Comparison of ENCODE assay signal across 32 mouse cellular contexts in the genomic region with DNA sequence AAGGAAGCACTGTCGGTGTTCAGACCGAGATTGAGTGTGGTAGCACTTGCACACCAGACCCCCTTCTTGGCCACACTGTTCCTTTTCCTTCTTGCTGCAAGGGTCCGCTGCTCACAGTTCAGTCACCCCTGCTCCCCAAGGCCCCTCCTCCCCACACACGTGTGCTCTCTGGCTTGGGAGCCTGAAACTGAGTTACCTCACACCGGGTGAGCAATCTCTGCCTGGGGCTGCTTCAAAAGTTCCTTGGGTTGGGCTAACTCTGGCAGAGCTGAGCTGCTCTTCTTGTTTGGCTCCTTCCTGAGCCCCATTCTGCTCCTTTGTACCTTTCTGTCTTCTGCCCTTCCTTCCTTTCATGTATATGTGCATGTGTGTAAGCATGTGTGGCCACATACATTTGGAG. TPM values are rescaled to one million over a fixed set of nuclear protein-coding genes. Genes with fewer than 3 reads are reported as not detected.
DNase-seq lines count a peak whose midpoint lies in the region; ATAC-seq and TF ChIP-seq lines count a peak whose summit lies in the region.
"Had no signal": no experiment of that assay in that cellular context is flagged by ENCODE, and none has a peak within 500 bp of the region (broad histone marks: within the 10 kb centered on the region; RNA-seq: fewer than 3 reads in every experiment).

No protein-coding gene starts in this region.

- H3K9ac ChIP-seq in hindbrain, embryonic 13.5 days: no peak overlapping the region
- no peak overlapping the region for H3K9ac ChIP-seq in limb, embryonic 15.5 days
- no peak overlapping the region for H3K9ac ChIP-seq in stomach, embryonic 15.5 days
- H3K9ac ChIP-seq: forebrain, embryonic 15.5 days; heart, embryonic 15.5 days; hindbrain, embryonic 12.5 days; liver, embryonic 14.5 days; midbrain, embryonic 15.5 days had no signal

- DNase-seq in hindbrain, embryonic 10.5 days (ENCODE audit: low spot score): no peak
- DNase-seq in limb, embryonic 10.5 days (ENCODE audit: low spot score): no peak
- peak; percentile 33 for DNase-seq in NIH3T3 (ENCODE audit: low read depth)
- DNase-seq in left cerebral cortex, adult 2 months (ENCODE audit: extremely low spot score in 1 of 2, low spot score in 2 of 2): no peak
- DNase-seq: adrenal gland, postnatal 25 days; cerebellum, adult 11-12 months; cerebellum, adult 9-11 months; embryo, embryonic 11 days; gastrocnemius, postnatal 25 days; heart, adult 11 months; kidney, adult 18-20 months; left cerebral cortex, postnatal 4 days; liver; lung, adult 2 months; lung, postnatal 4 days; right cerebral cortex, postnatal 25 days; thymus, adult 2 months; thymus, postnatal 4 days had no signal

- intact Hi-C loops in left cerebral cortex, adult 2 months (cut with DNase I): no loop called here

- ATAC-seq in hindbrain, embryonic 13.5 days (ENCODE audit: low FRiP score): no peak
- ATAC-seq in limb, embryonic 15.5 days (ENCODE audit: insufficient number of reproducible peaks, low FRiP score, low TSS enrichment, low read depth): no peak
- no peak for ATAC-seq in stomach, embryonic 15.5 days (ENCODE audit: insufficient read depth, low FRiP score, low read depth)
- ATAC-seq: forebrain, embryonic 15.5 days; midbrain, embryonic 15.5 days; Patski had no signal

- H3K9me3 ChIP-seq in hindbrain, embryonic 10.5 days: no peaks in the 10 kb centered on the region
- no peaks in the 10 kb centered on the region for H3K9me3 ChIP-seq in hindbrain, embryonic 13.5 days
- H3K9me3 ChIP-seq in limb, embryonic 15.5 days: no peaks in the 10 kb centered on the region
- H3K9me3 ChIP-seq in limb, embryonic 10.5 days (replicated peaks): no peaks in the 10 kb centered on the region
- H3K9me3 ChIP-seq in stomach, embryonic 15.5 days: no peaks in the 10 kb centered on the region
- H3K9me3 ChIP-seq: forebrain, embryonic 15.5 days; G1E; heart, embryonic 10.5 days; heart, embryonic 15.5 days; hindbrain, embryonic 12.5 days; megakaryocyte, embryonic 14.5 days; midbrain, embryonic 15.5 days had no signal

- peaks cover 17% of the 10 kb centered on the region for H3K4me1 ChIP-seq in hindbrain, embryonic 10.5 days (replicated peaks)
- H3K4me1 ChIP-seq in hindbrain, embryonic 13.5 days (replicated peaks): peaks cover 8% of the 10 kb centered on the region
- peaks cover 13% of the 10 kb centered on the region; the same call in 1 of the 2 replicates for H3K4me1 ChIP-seq in limb, embryonic 15.5 days
- H3K4me1 ChIP-seq in limb, embryonic 10.5 days: peaks cover 20% of the 10 kb centered on the region
- no peaks in the 10 kb centered on the region for H3K4me1 ChIP-seq in stomach, embryonic 15.5 days
- H3K4me1 ChIP-seq: heart, embryonic 15.5 days had no signal

- H3K27ac ChIP-seq in hindbrain, embryonic 10.5 days: 0 out of 2 replicates have a peak overlapping the region, but pooled peaks have one; percentile 3
- H3K27ac ChIP-seq in hindbrain, embryonic 13.5 days: no peak overlapping the region
- H3K27ac ChIP-seq in limb, embryonic 15.5 days: peak overlapping the region; percentile 70
- H3K27ac ChIP-seq in limb, embryonic 10.5 days: no peak overlapping the region
- peak overlapping the region; percentile 33; the same call in 1 of the 2 replicates for H3K27ac ChIP-seq in stomach, embryonic 15.5 days
- H3K27ac ChIP-seq in left cerebral cortex, adult 2 months: no peak overlapping the region
- H3K27ac ChIP-seq: forebrain, embryonic 15.5 days; heart, embryonic 10.5 days; heart, embryonic 15.5 days; hindbrain, embryonic 12.5 days; liver, embryonic 14.5 days; midbrain, embryonic 15.5 days had no signal

- H3K4me3 ChIP-seq in hindbrain, embryonic 10.5 days: no peak overlapping the region
- no peak overlapping the region for H3K4me3 ChIP-seq in hindbrain, embryonic 13.5 days
- no peak overlapping the region for H3K4me3 ChIP-seq in limb, embryonic 15.5 days
- no peak overlapping the region for H3K4me3 ChIP-seq in limb, embryonic 10.5 days
- no peak overlapping the region for H3K4me3 ChIP-seq in stomach, embryonic 15.5 days (replicated peaks)
- no peak overlapping the region for H3K4me3 ChIP-seq in left cerebral cortex, adult 2 months
- H3K4me3 ChIP-seq: forebrain, embryonic 15.5 days; heart, embryonic 10.5 days; heart, embryonic 15.5 days; hindbrain, embryonic 12.5 days; megakaryocyte, embryonic 14.5 days; midbrain, embryonic 15.5 days had no signal

- H3K36me3 ChIP-seq in hindbrain, embryonic 10.5 days: no peaks in the 10 kb centered on the region
- no peaks in the 10 kb centered on the region for H3K36me3 ChIP-seq in hindbrain, embryonic 13.5 days
- no peaks in the 10 kb centered on the region for H3K36me3 ChIP-seq in limb, embryonic 15.5 days
- no peaks in the 10 kb centered on the region for H3K36me3 ChIP-seq in limb, embryonic 10.5 days
- no peaks in the 10 kb centered on the region for H3K36me3 ChIP-seq in stomach, embryonic 15.5 days
- H3K36me3 ChIP-seq: forebrain, embryonic 15.5 days; G1E; heart, embryonic 10.5 days; heart, embryonic 15.5 days; hindbrain, embryonic 12.5 days; midbrain, embryonic 15.5 days had no signal

- WGBS in hindbrain, embryonic 10.5 days: 76% methylated on average over 5 of the region's 5 CpGs
- WGBS in hindbrain, embryonic 13.5 days: 73% methylated on average over 5 of the region's 5 CpGs
- 43% methylated on average over 5 of the region's 5 CpGs for WGBS in limb, embryonic 15.5 days
- 75% methylated on average over 5 of the region's 5 CpGs for WGBS in limb, embryonic 10.5 days
- WGBS in stomach, embryonic 15.5 days: 64% methylated on average over 5 of the region's 5 CpGs

- no peak overlapping the region for H3K4me2 ChIP-seq in hindbrain, embryonic 13.5 days
- H3K4me2 ChIP-seq in limb, embryonic 15.5 days: no peak overlapping the region
- H3K4me2 ChIP-seq in stomach, embryonic 15.5 days: no peak overlapping the region
- H3K4me2 ChIP-seq: forebrain, embryonic 15.5 days; heart, embryonic 15.5 days; hindbrain, embryonic 12.5 days; midbrain, embryonic 15.5 days had no signal

- no peaks in the 10 kb centered on the region for H3K27me3 ChIP-seq in hindbrain, embryonic 10.5 days (ENCODE audit: insufficient read depth, poor library complexity, severe bottlenecking)
- no peaks in the 10 kb centered on the region; the same call in 1 of the 2 replicates for H3K27me3 ChIP-seq in hindbrain, embryonic 13.5 days
- no peaks in the 10 kb centered on the region for H3K27me3 ChIP-seq in limb, embryonic 15.5 days
- H3K27me3 ChIP-seq in limb, embryonic 10.5 days (ENCODE audit: low read depth, poor library complexity, severe bottlenecking): no peaks in the 10 kb centered on the region
- H3K27me3 ChIP-seq in stomach, embryonic 15.5 days (replicated peaks): no peaks in the 10 kb centered on the region
- H3K27me3 ChIP-seq: forebrain, embryonic 15.5 days; hindbrain, embryonic 12.5 days; midbrain, embryonic 15.5 days had no signal

- no peak for TF ChIP-seq CTCF in left cerebral cortex, adult 2 months (IDR thresholded peaks at IDR 0.05)

RNA-seq across cellular contexts. Expression of a gene that starts 2.5 kb away (rescaled TPM):
- polyA plus RNA-seq in hindbrain, embryonic 10.5 days (2016; fragmentation: Nextera tagmentation; extraction: Ambion mirVana): not detected in 2 replicates
- polyA plus RNA-seq in hindbrain, embryonic 13.5 days (2015; fragmentation: Nextera tagmentation; extraction: Ambion mirVana): 0.30 and 0.35 TPM in 2 replicates
- 0.50 and 0.59 TPM in 2 replicates for polyA plus RNA-seq in limb, embryonic 15.5 days (2015; fragmentation: Nextera tagmentation; extraction: Ambion mirVana)
- not detected in 2 replicates for polyA plus RNA-seq in limb, embryonic 10.5 days (2016; fragmentation: Nextera tagmentation; extraction: Ambion mirVana)
- polyA plus RNA-seq in stomach, embryonic 15.5 days (2015; fragmentation: Nextera tagmentation; extraction: Ambion mirVana): 0.70 and 1.1 TPM in 2 replicates
- not detected for total RNA-seq in left cerebral cortex, adult 2 months (2021)
- total RNA-seq: adrenal gland, postnatal 25 days; G1E; gastrocnemius, adult 18-20 months; gastrocnemius, postnatal 25 days; heart, postnatal 25 days had no signal
- polyA plus RNA-seq: G1E; hindbrain, embryonic 12.5 days; Patski had no signal

RNA-seq across cellular contexts. Expression of a gene that starts 34.6 kb away (rescaled TPM):
- polyA plus RNA-seq in hindbrain, embryonic 10.5 days (2016; fragmentation: Nextera tagmentation; extraction: Ambion mirVana): 100.0 and 117 TPM in 2 replicates
- polyA plus RNA-seq in hindbrain, embryonic 13.5 days (2015; fragmentation: Nextera tagmentation; extraction: Ambion mirVana): 57.4 and 63.4 TPM in 2 replicates
- polyA plus RNA-seq in limb, embryonic 15.5 days (2015; fragmentation: Nextera tagmentation; extraction: Ambion mirVana): 30.9 and 35.1 TPM in 2 replicates
- 10.1 and 17.7 TPM in 2 replicates for polyA plus RNA-seq in limb, embryonic 10.5 days (2016; fragmentation: Nextera tagmentation; extraction: Ambion mirVana)
- polyA plus RNA-seq in stomach, embryonic 15.5 days (2015; fragmentation: Nextera tagmentation; extraction: Ambion mirVana): 72.2 and 72.4 TPM in 2 replicates
- 10 to 100 TPM; 26.2 to 28.3 TPM for total RNA-seq in left cerebral cortex, adult 2 months (2021)

Comparison
In these comparisons a context has a peak if more than half of its experiments do, and no peak if none do; other contexts are left out.
1. H3K27ac ChIP-seq: peak in hindbrain, embryonic 10.5 days (single experiment), limb, embryonic 15.5 days (single experiment) and stomach, embryonic 15.5 days (single experiment); none in hindbrain, embryonic 13.5 days (single experiment), limb, embryonic 10.5 days (single experiment) and left cerebral cortex, adult 2 months (single experiment).